Mouse (Mus musculus): ENCODE measurements around the gene Cpne4. TPM values are rescaled to one million over a fixed set of nuclear protein-coding genes. Genes with fewer than 3 reads are reported as not detected.

Gene Cpne4
- total and polyA plus RNA-seq, 2 experiments, result not detected

DNA sequence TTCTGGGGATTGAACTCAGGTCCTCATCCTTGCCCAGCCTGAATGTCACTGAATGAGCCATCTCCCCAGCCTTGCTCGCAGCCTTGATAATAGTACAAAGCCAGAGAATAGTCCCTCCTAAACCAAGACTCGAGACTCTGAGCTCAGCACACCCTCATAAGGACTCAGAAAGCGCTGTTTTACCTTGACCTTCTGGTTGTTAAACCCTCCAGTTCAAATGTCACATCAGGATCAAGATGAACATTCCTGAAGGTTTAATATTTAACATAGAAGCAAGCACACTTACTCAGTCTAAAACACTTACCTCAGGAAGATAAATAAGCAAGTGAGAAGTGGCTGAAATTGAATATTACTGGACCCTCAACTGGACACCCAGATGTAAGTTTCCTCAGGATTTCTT, 405.1 kb downstream of the Cpne4 start:
- no peak overlapping the region for H3K9ac ChIP-seq (ENCODE audit: low read depth, low read length)
- no peak overlapping the region for H3K4me3 ChIP-seq (ENCODE audit: insufficient read depth, low read depth, low read length)
- H3K36me3 ChIP-seq (ENCODE audit: control insufficient read depth, insufficient read depth, low read length), result no peaks in the 10 kb centered on the region
- 40% methylated on average over 3 of the region's 3 CpGs for WGBS
- TF ChIP-seq CTCF (IDR thresholded peaks at IDR 0.05; ENCODE audit: low read depth, low read length) (no peak), POLR2A (IDR thresholded peaks at IDR 0.05; ENCODE audit: extremely low read depth, insufficient read depth, low read length) (no peak)
- no peaks in the 10 kb centered on the region for H3K4me1 ChIP-seq (ENCODE audit: control insufficient read depth, insufficient read depth, low read length)
- H3K27ac ChIP-seq (replicated peaks; ENCODE audit: insufficient read depth, low read depth, low read length), result no peak overlapping the region
- no peaks in the 10 kb centered on the region for H3K79me2 ChIP-seq (ENCODE audit: control insufficient read depth, insufficient read depth, low read length)
- DNase-seq (ENCODE audit: extremely low read depth, low read depth, low spot score), result no peak
- no peaks in the 10 kb centered on the region for H3K27me3 ChIP-seq (ENCODE audit: control insufficient read depth, insufficient read depth, low read length)

DNA sequence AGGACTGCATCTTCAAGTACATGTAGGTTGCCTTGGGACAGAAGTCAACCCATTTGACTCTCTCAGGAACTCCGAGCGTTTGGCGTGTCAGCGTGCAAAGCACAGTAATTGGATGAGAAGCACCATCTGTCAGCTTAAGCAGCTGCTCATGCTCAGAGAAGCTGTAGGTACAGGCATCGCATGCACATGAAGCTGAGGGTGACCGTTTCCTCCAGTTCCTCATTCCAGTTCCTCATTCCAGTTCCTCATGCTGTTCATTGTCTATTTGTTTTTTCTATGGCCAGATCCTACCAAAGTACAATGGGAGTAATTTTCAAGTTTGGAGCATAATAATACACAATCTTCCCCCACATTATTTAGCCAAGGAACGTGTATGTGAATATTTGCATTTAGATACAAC, 425.7 kb downstream of the Cpne4 start:
- WGBS, result 78% methylated on average over 7 of the region's 7 CpGs
- H3K27me3 ChIP-seq (ENCODE audit: control insufficient read depth, insufficient read depth, low read length), result no peaks in the 10 kb centered on the region
- H3K79me2 ChIP-seq (ENCODE audit: control insufficient read depth, insufficient read depth, low read length), result no peaks in the 10 kb centered on the region
- no peak overlapping the region for H3K4me3 ChIP-seq (ENCODE audit: insufficient read depth, low read depth, low read length)
- no peaks in the 10 kb centered on the region for H3K36me3 ChIP-seq (ENCODE audit: control insufficient read depth, insufficient read depth, low read length)
- H3K9ac ChIP-seq (ENCODE audit: low read depth, low read length), result no peak overlapping the region
- no peak overlapping the region for H3K27ac ChIP-seq (replicated peaks; ENCODE audit: insufficient read depth, low read depth, low read length)
- no peaks in the 10 kb centered on the region for H3K4me1 ChIP-seq (ENCODE audit: control insufficient read depth, insufficient read depth, low read length)
- TF ChIP-seq CTCF (IDR thresholded peaks at IDR 0.05; ENCODE audit: low read depth, low read length) (no peak), POLR2A (IDR thresholded peaks at IDR 0.05; ENCODE audit: extremely low read depth, insufficient read depth, low read length) (no peak)
- peak; percentile 30 for DNase-seq (ENCODE audit: extremely low read depth, low read depth, low spot score)

DNA sequence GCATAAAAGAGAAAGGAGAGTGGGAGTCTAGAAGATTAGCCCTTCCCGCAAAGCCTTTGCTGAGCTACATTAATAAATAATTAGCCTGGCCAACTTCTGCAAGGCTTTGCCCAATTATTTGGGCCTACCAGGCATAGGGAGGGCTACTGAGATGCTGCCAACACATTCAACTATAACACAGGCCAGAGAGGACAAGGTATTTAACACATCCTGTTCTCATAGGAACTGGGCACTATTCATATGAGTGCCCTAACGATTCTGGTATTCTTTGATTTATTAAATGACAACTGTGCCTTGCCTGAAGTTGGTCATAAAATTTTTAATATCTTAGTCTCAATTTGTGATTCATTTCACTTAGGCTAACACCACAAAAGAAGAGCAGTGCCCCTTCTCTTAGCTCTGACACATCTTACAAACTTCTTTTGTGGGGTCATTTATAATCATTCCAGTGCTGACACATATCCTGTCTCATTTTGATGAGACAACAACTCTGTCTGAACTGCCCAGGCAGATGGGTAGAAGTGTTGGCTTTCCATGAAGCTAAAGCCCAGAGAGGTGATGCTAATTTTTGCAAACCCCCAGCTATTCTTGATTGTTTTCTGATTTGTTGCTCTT, 435.0 kb downstream of the Cpne4 start:
- no peaks in the 10 kb centered on the region for H3K36me3 ChIP-seq (ENCODE audit: control insufficient read depth, insufficient read depth, low read length)
- no peak overlapping the region for H3K4me3 ChIP-seq (ENCODE audit: insufficient read depth, low read depth, low read length)
- H3K9ac ChIP-seq (ENCODE audit: low read depth, low read length), result no peak overlapping the region
- no peaks in the 10 kb centered on the region for H3K79me2 ChIP-seq (ENCODE audit: control insufficient read depth, insufficient read depth, low read length)
- no peak for DNase-seq (ENCODE audit: extremely low read depth, low read depth, low spot score)
- H3K27ac ChIP-seq (replicated peaks; ENCODE audit: insufficient read depth, low read depth, low read length), result no peak overlapping the region
- WGBS, result 84% methylated on average over 2 of the region's 2 CpGs
- no peaks in the 10 kb centered on the region for H3K4me1 ChIP-seq (ENCODE audit: control insufficient read depth, insufficient read depth, low read length)
- TF ChIP-seq POLR2A (IDR thresholded peaks at IDR 0.05; ENCODE audit: extremely low read depth, insufficient read depth, low read length) (no peak), CTCF (IDR thresholded peaks at IDR 0.05; ENCODE audit: low read depth, low read length) (no peak)
- no peaks in the 10 kb centered on the region for H3K27me3 ChIP-seq (ENCODE audit: control insufficient read depth, insufficient read depth, low read length)

DNA sequence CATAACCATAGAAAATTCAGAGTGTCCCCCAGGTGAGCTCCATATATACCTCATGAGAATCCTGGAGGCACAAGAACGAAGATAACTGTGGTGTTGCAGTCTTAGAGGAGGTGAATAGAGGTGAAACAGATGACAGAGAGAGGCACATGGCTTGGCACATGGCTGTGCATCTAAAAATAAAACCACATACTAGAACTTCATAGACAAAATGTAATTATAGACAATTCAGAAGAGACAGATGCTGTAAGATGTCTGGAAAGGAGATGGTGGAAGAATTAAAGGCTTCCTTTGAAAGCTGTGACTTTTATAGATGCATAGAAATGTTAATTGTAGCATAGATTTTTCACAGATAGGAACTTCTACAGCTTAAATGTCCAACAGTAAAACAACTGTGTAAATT, 451.1 kb downstream of the Cpne4 start:
- Histone ChIP-seq H3K9ac (ENCODE audit: low read depth, low read length) (no peak overlapping the region), H3K27ac (replicated peaks; ENCODE audit: insufficient read depth, low read depth, low read length) (no peak overlapping the region), H3K4me3 (ENCODE audit: insufficient read depth, low read depth, low read length) (no peak overlapping the region), H3K27me3 (ENCODE audit: control insufficient read depth, insufficient read depth, low read length) (no peaks in the 10 kb centered on the region), H3K4me1 (ENCODE audit: control insufficient read depth, insufficient read depth, low read length) (no peaks in the 10 kb centered on the region), H3K36me3 (ENCODE audit: control insufficient read depth, insufficient read depth, low read length) (no peaks in the 10 kb centered on the region), H3K79me2 (ENCODE audit: control insufficient read depth, insufficient read depth, low read length) (no peaks in the 10 kb centered on the region)
- TF ChIP-seq CTCF (IDR thresholded peaks at IDR 0.05; ENCODE audit: low read depth, low read length), result no peak
- no peak for DNase-seq (ENCODE audit: extremely low read depth, low read depth, low spot score)
- 41% methylated on average over 1 of the region's 1 CpGs for WGBS

DNA sequence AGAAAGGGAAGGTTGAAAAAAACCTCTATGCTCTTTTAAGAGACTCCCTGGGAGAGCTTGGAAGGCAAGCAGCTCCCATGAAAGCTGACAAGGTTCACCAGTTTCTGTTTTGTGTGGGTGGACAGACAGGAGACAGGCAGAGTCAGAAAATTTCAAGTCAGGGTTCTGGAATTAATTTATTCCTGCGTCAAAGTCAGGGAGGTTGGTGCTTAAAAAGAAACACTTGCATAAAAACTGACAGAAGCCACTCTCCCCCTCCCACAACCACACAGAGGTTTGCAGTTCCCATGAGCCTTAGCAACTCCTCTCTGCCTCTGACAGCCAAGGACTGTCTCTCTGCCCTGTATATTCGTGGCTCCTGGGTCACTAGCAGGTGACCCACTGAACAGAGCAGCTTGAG, 463.6 kb downstream of the Cpne4 start:
- WGBS, result 41% methylated on average over 2 of the region's 2 CpGs

DNA sequence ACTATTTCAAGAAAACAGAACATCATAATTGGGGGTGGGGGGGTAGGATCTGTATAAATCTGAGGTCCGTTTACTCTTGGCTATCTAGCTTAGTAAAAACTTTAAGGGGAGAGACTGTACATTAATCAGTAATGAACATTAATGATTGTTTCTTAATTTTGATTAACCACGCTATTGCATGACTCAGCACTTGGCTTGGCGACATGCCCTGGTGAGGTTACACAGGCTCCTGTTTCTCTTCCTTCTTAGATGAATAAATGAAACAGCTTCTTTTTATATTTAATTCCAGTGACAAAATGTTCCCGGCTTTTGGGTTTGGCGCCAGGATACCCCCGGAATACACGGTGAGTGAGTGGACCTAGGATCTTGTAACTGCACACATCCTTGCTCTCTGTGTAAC, 471.1 kb downstream of the Cpne4 start:
- Histone ChIP-seq H3K4me1 (ENCODE audit: control insufficient read depth, insufficient read depth, low read length) (no peaks in the 10 kb centered on the region), H3K36me3 (ENCODE audit: control insufficient read depth, insufficient read depth, low read length) (no peaks in the 10 kb centered on the region), H3K4me3 (ENCODE audit: insufficient read depth, low read depth, low read length) (no peak overlapping the region), H3K27ac (replicated peaks; ENCODE audit: insufficient read depth, low read depth, low read length) (no peak overlapping the region), H3K27me3 (ENCODE audit: control insufficient read depth, insufficient read depth, low read length) (no peaks in the 10 kb centered on the region), H3K9ac (ENCODE audit: low read depth, low read length) (no peak overlapping the region), H3K79me2 (ENCODE audit: control insufficient read depth, insufficient read depth, low read length) (no peaks in the 10 kb centered on the region)
- WGBS, result 82% methylated on average over 7 of the region's 7 CpGs
- TF ChIP-seq POLR2A (IDR thresholded peaks at IDR 0.05; ENCODE audit: extremely low read depth, insufficient read depth, low read length), result no peak
- TF ChIP-seq CTCF (IDR thresholded peaks at IDR 0.05; ENCODE audit: low read depth, low read length), result no peak
- no peak for DNase-seq (ENCODE audit: extremely low read depth, low read depth, low spot score)

More for the DNA sequence above, 463.6 kb downstream of the Cpne4 start:
- no peaks in the 10 kb centered on the region for H3K4me1 ChIP-seq (ENCODE audit: control insufficient read depth, insufficient read depth, low read length)
- TF ChIP-seq CTCF (IDR thresholded peaks at IDR 0.05; ENCODE audit: low read depth, low read length), result no peak
- no peak for TF ChIP-seq POLR2A (IDR thresholded peaks at IDR 0.05; ENCODE audit: extremely low read depth, insufficient read depth, low read length)
- DNase-seq (ENCODE audit: extremely low read depth, low read depth, low spot score), result no peak
- H3K4me3 ChIP-seq (ENCODE audit: insufficient read depth, low read depth, low read length), result no peak overlapping the region
- H3K9ac ChIP-seq (ENCODE audit: low read depth, low read length), result no peak overlapping the region
- no peaks in the 10 kb centered on the region for H3K36me3 ChIP-seq (ENCODE audit: control insufficient read depth, insufficient read depth, low read length)
- no peaks in the 10 kb centered on the region for H3K79me2 ChIP-seq (ENCODE audit: control insufficient read depth, insufficient read depth, low read length)
- H3K27me3 ChIP-seq (ENCODE audit: control insufficient read depth, insufficient read depth, low read length), result no peaks in the 10 kb centered on the region
- no peak overlapping the region for H3K27ac ChIP-seq (replicated peaks; ENCODE audit: insufficient read depth, low read depth, low read length)
